Mouse (Mus musculus) bone marrow macrophage, adult 2 months (primary cell): Measurements from ENCODE around the gene Itgad. TPM values are rescaled to one million over a fixed set of nuclear protein-coding genes. Genes with fewer than 3 reads are reported as not detected.
A peak's percentile ranks its signal among the peaks of the same experiment; 100 is the strongest.

Experiments used
- H3K27ac ChIP-seq: 2 replicates; pipeline ENCODE4 v1.5.1; 2012; ENCODE audit warnings: low read depth, low read length; ENCODE audit not compliant: insufficient read depth
- H3K4me1 ChIP-seq: 2 replicates; pipeline ENCODE4 v1.6.1; 2012; ENCODE audit warnings: low read length; ENCODE audit not compliant: control insufficient read depth, insufficient read depth
- H3K4me3 ChIP-seq: 2 replicates; pipeline ENCODE4 v1.5.1; 2012; ENCODE audit warnings: mild to moderate bottlenecking, low read length, moderate library complexity; ENCODE audit not compliant: insufficient read depth
- CTCF ChIP-seq: IDR thresholded peaks from 2 replicates; pipeline ENCODE4 v1.5.1; 2012; ENCODE audit warnings: low read depth, mild to moderate bottlenecking, low read length, moderate library complexity
- POLR2A ChIP-seq: IDR thresholded peaks from 2 replicates; pipeline ENCODE4 v1.6.1; 2012; ENCODE audit warnings: mild to moderate bottlenecking, low read depth, low read length, borderline replicate concordance
- polyA plus RNA-seq: library from polyadenylated mRNA; stranded (reverse); fragments of >200 nt; gene quantifications from 2 replicates; pipeline ENCODE4 v1.2.4, GENCODE M21; 2012; ENCODE audit not compliant: missing spikeins, insufficient read depth, insufficient read length

The Itgad gene
- polyA plus RNA-seq, 1 experiment = 0.52 TPM

GRCm38 (mm10) chr7:128238991-128239390 lies 84.8 kb downstream of the Itgad start:
- Histone ChIP-seq H3K4me1 (peaks cover 24% of the 10 kb centered on the region), H3K27ac (peak overlapping the region; percentile 6; the same call in 1 of the 2 replicates), H3K4me3 (peak overlapping the region; percentile 49)
- TF ChIP-seq CTCF (no peak), POLR2A (no peak)

- TF ChIP-seq POLR2A = no peak
- no peak for TF ChIP-seq CTCF
- no peak overlapping the region for H3K4me3 ChIP-seq
- H3K27ac ChIP-seq = no peak overlapping the region
- peaks cover 15% of the 10 kb centered on the region for H3K4me1 ChIP-seq
These were observed 86.1 kb downstream of the Itgad start for GRCm38 (mm10) chr7:128240131-128240784.

- TF ChIP-seq POLR2A (no peak), CTCF (no peak)
- H3K27ac ChIP-seq = no peak overlapping the region
- H3K4me3 ChIP-seq = no peak overlapping the region
- peaks cover 2% of the 10 kb centered on the region; the same call in 1 of the 2 replicates for H3K4me1 ChIP-seq
These were observed 88.2 kb downstream of the Itgad start for GRCm38 (mm10) chr7:128242331-128242730.

DNA sequence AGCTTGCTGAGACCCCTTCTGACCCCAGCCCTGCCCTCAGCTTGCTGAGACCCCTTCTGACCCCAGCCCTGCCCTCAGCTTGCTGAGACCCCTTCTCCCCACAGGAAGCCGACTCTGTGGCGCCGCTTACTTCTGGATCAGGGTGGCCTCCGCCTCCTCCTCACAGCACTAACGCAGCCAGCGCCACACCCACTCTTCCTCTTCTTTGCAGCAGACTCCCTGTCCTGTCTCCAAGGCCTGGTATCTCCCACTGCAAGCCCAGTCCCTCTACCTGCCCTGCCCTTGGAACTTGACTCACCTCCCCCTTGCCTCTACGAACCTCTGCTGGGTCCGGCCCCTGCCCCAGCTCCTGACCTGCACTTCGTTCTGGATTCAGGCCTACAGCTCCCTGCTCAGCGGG lies 89.7 kb downstream of the Itgad start:
- peaks cover 2% of the 10 kb centered on the region; the same call in 1 of the 2 replicates for H3K4me1 ChIP-seq
- H3K4me3 ChIP-seq = no peak overlapping the region
- no peak for TF ChIP-seq POLR2A
- TF ChIP-seq CTCF = no peak
- H3K27ac ChIP-seq = no peak overlapping the region

DNA sequence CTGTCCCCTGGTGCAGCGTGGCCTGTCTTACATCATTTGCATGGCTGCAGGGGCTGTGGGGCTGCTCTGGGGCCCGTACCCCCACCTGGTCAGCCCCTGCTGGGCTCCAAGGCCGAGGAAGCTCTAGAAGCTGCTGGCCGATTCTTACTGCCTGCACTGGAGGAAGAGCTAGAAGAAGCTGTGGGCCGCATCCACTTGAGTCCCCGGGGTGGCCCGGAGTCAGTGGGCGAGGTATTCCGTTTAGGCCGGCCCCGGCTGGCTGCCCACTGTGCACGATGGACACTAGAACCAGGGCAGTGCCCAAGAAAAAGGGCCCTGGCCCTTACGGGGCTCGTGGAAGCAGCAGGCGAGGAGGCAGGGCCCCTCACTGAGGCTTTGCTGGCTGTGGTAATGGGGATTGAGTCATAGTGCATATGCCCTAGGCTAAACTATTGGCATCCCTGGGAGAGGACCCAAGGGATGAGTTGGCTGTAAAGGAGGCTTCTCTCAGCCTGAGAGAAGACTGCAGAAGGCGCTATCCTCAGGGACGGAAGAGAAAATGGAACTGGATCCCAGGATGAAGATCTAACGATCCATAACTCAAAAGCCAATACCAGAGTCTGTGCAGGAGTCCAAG lies 90.3 kb downstream of the Itgad start:
- TF ChIP-seq CTCF = no peak
- no peak for TF ChIP-seq POLR2A
- Histone ChIP-seq H3K4me1 (no peaks in the 10 kb centered on the region), H3K27ac (no peak overlapping the region), H3K4me3 (no peak overlapping the region)

GRCm38 (mm10) chr7:128245547-128245946 lies 91.4 kb downstream of the Itgad start:
- Histone ChIP-seq H3K4me3 (no peak overlapping the region), H3K27ac (no peak overlapping the region), H3K4me1 (no peaks in the 10 kb centered on the region)
- TF ChIP-seq POLR2A (no peak), CTCF (no peak)

- no peaks in the 10 kb centered on the region for H3K4me1 ChIP-seq
- H3K27ac ChIP-seq = no peak within 1 kb of the TSS
- TF ChIP-seq CTCF = no peak
- TF ChIP-seq POLR2A = no peak
- no peak within 1 kb of the TSS for H3K4me3 ChIP-seq
These were observed 92.6 kb downstream of the Itgad start, which contains the start of gene Tgfb1i1 for GRCm38 (mm10) chr7:128246496-128247391. Gene Tgfb1i1, plus strand, starts transcription at chr7:128246812.

DNA sequence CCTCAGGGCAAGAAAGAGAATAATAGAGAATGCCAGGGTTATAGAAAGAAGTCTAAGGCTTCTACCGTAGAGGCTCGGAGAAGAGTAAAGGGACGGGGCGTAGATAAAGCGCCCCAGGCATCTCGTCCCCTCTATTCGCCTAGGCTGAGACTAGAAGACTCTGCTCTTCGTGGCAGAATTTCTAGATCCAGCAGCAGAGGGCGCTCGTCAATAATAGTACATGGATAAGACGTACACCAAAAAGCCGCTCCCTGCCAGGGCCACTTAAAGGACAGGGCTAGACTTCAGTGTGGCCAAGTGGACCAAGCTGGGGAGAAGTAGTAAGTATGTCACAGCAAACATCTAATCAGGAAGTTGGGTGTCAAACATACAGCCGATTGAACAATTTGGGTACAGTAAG lies 93.3 kb downstream of the Itgad start:
- Histone ChIP-seq H3K4me3 (no peak overlapping the region), H3K27ac (no peak overlapping the region), H3K4me1 (no peaks in the 10 kb centered on the region)
- TF ChIP-seq POLR2A = no peak
- TF ChIP-seq CTCF = peak; percentile 56

DNA sequence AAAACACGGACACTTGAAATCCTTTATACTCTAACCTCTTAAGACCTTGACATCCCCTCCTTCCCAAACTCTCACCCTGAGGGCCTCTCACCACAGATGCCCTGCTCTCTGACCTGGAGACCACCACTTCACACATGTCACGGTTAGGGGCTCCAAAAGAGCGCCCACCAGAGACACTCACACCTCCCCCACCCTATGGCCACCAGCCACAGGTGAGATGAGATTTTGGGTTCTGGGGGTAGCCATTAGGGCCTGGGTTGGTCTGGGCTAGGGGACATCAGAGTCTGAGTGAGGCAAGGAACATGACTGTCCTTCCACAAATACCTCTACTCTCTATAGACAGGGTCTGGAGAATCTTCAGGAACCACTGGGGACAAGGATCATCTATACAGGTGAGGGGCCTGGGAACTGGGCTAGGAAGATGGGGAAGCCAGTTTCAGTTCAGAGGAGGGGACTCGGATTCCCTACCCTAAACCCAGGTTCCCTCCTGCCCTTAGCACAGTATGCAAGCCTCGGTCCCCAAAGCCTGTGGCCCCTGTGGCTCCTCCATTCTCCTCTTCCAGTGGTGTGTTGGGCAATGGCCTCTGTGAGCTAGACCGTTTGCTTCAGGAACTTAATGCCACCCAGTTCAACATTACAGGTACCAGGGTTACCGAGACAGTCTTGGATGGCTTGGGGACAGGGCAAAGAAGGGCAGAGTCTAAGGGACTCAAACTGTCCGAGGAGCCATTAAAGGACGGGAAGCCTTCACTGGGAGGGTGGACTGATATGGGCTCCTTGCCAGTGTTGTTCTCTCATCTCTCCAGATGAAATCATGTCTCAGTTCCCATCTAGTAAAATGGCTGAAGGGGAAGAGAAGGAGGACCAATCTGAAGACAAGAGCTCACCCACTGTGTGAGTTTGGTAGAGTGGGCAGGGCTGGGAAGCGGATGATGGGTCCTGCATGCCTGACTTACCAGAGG lies 94.2 kb downstream of the Itgad start:
- Histone ChIP-seq H3K4me1 (no peaks in the 10 kb centered on the region), H3K4me3 (no peak overlapping the region), H3K27ac (no peak overlapping the region)
- no peak for TF ChIP-seq CTCF
- TF ChIP-seq POLR2A = no peak
